Mouse (Mus musculus): ENCODE measurements around the gene Plxna4. TPM values are rescaled to one million over a fixed set of nuclear protein-coding genes. Genes with fewer than 3 reads are reported as not detected.

The Plxna4 gene
- polyA plus RNA-seq, 1 experiment from 2014 or later, result 1.8 TPM

DNA sequence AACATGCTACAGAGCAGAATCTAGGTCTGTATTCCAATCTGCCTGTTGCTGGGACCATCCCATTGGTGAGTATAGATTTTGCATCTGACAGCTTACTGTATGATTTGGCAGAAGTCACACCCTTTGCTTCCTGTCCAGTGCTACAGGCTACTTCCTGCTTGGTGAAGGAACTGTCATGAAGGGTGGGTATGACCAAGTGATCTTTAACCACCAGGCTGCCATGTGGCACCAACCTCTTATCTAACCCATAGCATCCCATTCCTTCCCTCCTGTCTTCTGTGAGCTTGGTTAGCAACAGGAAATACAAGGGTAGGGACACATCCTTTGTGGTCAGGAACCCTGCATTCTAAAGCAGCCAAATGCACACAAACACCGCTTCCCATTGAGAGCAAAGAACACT, 429.6 kb downstream of the Plxna4 start:
- WGBS, result 46% methylated on average over 1 of the region's 1 CpGs
- Histone ChIP-seq H3K4me3 (ENCODE audit: low read depth, low read length) (no peak overlapping the region), H3K4me1 (replicated peaks; ENCODE audit: control insufficient read depth, insufficient read depth, low read length) (0 out of 2 replicates have a peak, but pooled peaks cover 2% of the 10 kb centered on the region), H3K9ac (ENCODE audit: low read depth, low read length) (no peak overlapping the region), H3K9me3 (ENCODE audit: control insufficient read depth, low read length) (no peaks in the 10 kb centered on the region), H3K27me3 (replicated peaks; ENCODE audit: control insufficient read depth, insufficient read depth, low read length) (no peaks in the 10 kb centered on the region), H3K4me2 (no peak overlapping the region; the same call in 1 of the 2 replicates), H3K36me3 (ENCODE audit: control insufficient read depth, insufficient read depth, low read length) (no peaks in the 10 kb centered on the region), H3K27ac (ENCODE audit: low read depth, low read length) (no peak overlapping the region)
- ATAC-seq (replicated peaks; ENCODE audit: low FRiP score) (peak; percentile 69), DNase-seq (ENCODE audit: low spot score) (no peak)

DNA sequence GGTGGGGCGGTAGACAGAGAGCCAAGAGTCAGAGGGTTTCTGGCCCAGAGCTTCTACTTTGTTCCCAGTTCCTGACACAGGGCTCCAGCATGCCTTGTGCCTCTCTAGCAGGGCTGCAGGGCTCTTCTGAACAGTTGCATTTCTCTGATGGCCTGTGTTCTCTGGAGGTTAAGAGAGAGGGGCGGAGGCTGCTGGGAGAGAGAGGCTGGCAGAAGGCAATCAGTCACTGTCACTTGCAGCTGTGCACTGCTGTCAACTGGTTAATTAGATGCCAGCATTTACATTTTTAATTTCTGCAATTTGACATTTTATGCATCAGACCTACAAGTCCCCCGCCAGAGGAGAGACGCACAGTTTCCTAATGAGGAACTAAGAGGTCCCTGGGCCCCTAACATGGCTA, 434.8 kb downstream of the Plxna4 start:
- H3K36me3 ChIP-seq (ENCODE audit: control insufficient read depth, insufficient read depth, low read length), result no peaks in the 10 kb centered on the region

DNA sequence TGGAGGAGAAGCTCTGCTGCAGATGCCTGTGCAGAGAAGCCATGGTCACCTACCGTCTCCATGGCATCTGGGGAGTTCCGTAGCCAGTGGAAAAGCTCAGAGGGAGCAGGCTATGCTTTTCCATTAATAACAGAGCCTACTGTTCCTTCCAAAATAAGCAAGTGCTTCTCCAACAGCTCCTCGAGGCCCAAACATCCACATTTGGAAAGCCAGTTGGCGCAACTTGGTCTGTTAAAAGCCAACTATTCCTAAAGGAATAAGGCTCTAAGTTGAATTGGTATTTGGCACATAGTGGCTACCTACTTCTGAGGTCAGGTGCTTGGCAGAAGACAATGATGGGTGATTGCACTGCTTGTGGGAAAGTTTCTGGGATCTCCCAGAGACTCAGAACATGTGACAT, 437.2 kb downstream of the Plxna4 start:
- Histone ChIP-seq H3K27ac (ENCODE audit: low read depth, low read length) (no peak overlapping the region), H3K4me3 (ENCODE audit: low read depth, low read length) (no peak overlapping the region), H3K9me3 (ENCODE audit: control insufficient read depth, low read length) (no peaks in the 10 kb centered on the region), H3K9ac (ENCODE audit: low read depth, low read length) (no peak overlapping the region), H3K27me3 (replicated peaks; ENCODE audit: control insufficient read depth, insufficient read depth, low read length) (no peaks in the 10 kb centered on the region), H3K36me3 (ENCODE audit: control insufficient read depth, insufficient read depth, low read length) (no peaks in the 10 kb centered on the region), H3K4me1 (replicated peaks; ENCODE audit: control insufficient read depth, insufficient read depth, low read length) (no peaks in the 10 kb centered on the region), H3K4me2 (no peak overlapping the region)
- DNase-seq (ENCODE audit: low spot score) (no peak), ATAC-seq (replicated peaks; ENCODE audit: low FRiP score) (no peak)
- WGBS, result 83% methylated on average over 4 of the region's 4 CpGs

More for the DNA sequence above, 434.8 kb downstream of the Plxna4 start:
- no peak overlapping the region for H3K4me3 ChIP-seq (ENCODE audit: low read depth, low read length)
- no peak overlapping the region for H3K4me2 ChIP-seq
- ATAC-seq (replicated peaks; ENCODE audit: low FRiP score), result no peak
- H3K27ac ChIP-seq (ENCODE audit: low read depth, low read length), result no peak overlapping the region
- no peaks in the 10 kb centered on the region for H3K4me1 ChIP-seq (replicated peaks; ENCODE audit: control insufficient read depth, insufficient read depth, low read length)
- H3K9ac ChIP-seq (ENCODE audit: low read depth, low read length), result no peak overlapping the region
- no peaks in the 10 kb centered on the region for H3K9me3 ChIP-seq (ENCODE audit: control insufficient read depth, low read length)
- no peak for DNase-seq (ENCODE audit: low spot score)
- WGBS, result 74% methylated on average over 4 of the region's 4 CpGs
- H3K27me3 ChIP-seq (replicated peaks; ENCODE audit: control insufficient read depth, insufficient read depth, low read length), result no peaks in the 10 kb centered on the region

DNA sequence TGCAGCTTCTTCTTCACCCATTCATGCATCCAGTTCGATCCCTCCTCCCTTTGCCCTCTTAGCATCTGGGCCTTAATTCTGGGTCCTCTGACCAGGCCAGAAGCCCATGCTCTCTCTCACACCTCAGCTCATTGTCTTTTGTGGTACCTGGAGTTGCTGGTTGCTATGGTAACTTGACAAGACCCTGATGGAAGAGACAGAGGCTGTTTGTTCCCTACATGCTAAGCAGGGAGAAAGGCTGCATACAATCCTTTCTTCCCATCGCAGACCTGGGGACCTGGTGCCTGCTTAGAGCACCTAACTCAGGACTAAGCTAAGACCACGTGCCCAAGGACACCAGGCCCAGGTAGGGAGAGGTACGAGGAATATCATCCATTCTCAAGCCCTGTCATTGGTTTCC, 443.2 kb downstream of the Plxna4 start:
- Histone ChIP-seq H3K4me3 (ENCODE audit: low read depth, low read length) (no peak overlapping the region), H3K9me3 (ENCODE audit: control insufficient read depth, low read length) (no peaks in the 10 kb centered on the region), H3K27me3 (replicated peaks; ENCODE audit: control insufficient read depth, insufficient read depth, low read length) (no peaks in the 10 kb centered on the region), H3K4me2 (no peak overlapping the region), H3K4me1 (replicated peaks; ENCODE audit: control insufficient read depth, insufficient read depth, low read length) (no peaks in the 10 kb centered on the region), H3K27ac (ENCODE audit: low read depth, low read length) (no peak overlapping the region), H3K9ac (ENCODE audit: low read depth, low read length) (no peak overlapping the region), H3K36me3 (ENCODE audit: control insufficient read depth, insufficient read depth, low read length) (no peaks in the 10 kb centered on the region)
- no peak for DNase-seq (ENCODE audit: low spot score)
- no peak for ATAC-seq (replicated peaks; ENCODE audit: low FRiP score)
- WGBS, result 71% methylated on average over 4 of the region's 4 CpGs

DNA sequence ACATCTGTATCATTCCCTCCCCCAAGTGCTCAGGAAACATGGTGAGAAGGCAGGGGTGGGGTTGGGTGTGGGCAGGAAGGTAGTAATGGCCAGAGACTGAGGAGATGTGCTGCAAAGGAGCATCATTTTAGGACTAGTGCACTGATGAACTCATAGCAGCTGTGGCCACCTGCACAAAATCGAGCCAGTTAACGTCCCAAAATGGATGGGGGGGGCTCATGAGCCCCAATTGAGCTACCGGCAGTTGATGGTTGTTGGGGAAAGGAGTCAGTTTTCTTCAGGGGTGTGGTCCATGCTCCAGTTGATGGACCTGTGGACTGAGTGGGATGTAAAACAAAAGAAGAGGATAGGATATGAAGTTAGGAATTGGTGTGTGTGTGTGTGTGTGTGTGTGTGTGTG, 448.5 kb downstream of the Plxna4 start:
- no peak for DNase-seq (ENCODE audit: low spot score)
- Histone ChIP-seq H3K27ac (ENCODE audit: low read depth, low read length) (no peak overlapping the region), H3K4me2 (no peak overlapping the region), H3K4me1 (replicated peaks; ENCODE audit: control insufficient read depth, insufficient read depth, low read length) (no peaks in the 10 kb centered on the region), H3K9me3 (ENCODE audit: control insufficient read depth, low read length) (no peaks in the 10 kb centered on the region), H3K27me3 (replicated peaks; ENCODE audit: control insufficient read depth, insufficient read depth, low read length) (no peaks in the 10 kb centered on the region), H3K36me3 (ENCODE audit: control insufficient read depth, insufficient read depth, low read length) (no peaks in the 10 kb centered on the region), H3K4me3 (ENCODE audit: low read depth, low read length) (no peak overlapping the region), H3K9ac (ENCODE audit: low read depth, low read length) (no peak overlapping the region)
- ATAC-seq (replicated peaks; ENCODE audit: low FRiP score), result no peak
- 72% methylated on average over 3 of the region's 3 CpGs for WGBS

DNA sequence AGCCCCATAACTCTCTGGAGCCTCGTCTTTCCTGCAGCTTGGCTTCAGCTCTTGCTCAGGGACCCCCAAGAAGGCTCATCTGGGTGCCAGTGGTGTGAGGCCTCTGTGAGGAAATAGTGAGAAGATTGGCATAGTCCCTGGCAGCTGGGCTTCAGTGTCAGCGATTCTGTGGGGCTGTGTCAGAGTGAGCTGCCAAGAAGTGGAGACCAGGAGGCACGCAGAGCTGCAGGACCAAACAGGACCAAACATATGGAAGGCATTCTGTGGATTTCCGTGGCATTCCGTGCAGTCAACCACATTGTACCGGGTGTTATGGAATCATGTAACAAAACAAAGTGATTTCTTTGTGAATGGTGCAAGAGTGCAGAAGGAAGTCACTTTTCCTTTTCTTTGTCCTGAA, 461.1 kb downstream of the Plxna4 start:
- no peaks in the 10 kb centered on the region for H3K9me3 ChIP-seq (ENCODE audit: control insufficient read depth, low read length)
- no peak overlapping the region for H3K9ac ChIP-seq (ENCODE audit: low read depth, low read length)
- H3K4me1 ChIP-seq (replicated peaks; ENCODE audit: control insufficient read depth, insufficient read depth, low read length), result no peaks in the 10 kb centered on the region
- no peak overlapping the region for H3K4me3 ChIP-seq (ENCODE audit: low read depth, low read length)
- ATAC-seq (replicated peaks; ENCODE audit: low FRiP score) (no peak), DNase-seq (ENCODE audit: low spot score) (no peak)
- WGBS, result 70% methylated on average over 6 of the region's 6 CpGs
- no peak overlapping the region for H3K27ac ChIP-seq (ENCODE audit: low read depth, low read length)
- H3K4me2 ChIP-seq, result no peak overlapping the region
- H3K27me3 ChIP-seq (replicated peaks; ENCODE audit: control insufficient read depth, insufficient read depth, low read length), result no peaks in the 10 kb centered on the region
- H3K36me3 ChIP-seq (ENCODE audit: control insufficient read depth, insufficient read depth, low read length), result no peaks in the 10 kb centered on the region

DNA sequence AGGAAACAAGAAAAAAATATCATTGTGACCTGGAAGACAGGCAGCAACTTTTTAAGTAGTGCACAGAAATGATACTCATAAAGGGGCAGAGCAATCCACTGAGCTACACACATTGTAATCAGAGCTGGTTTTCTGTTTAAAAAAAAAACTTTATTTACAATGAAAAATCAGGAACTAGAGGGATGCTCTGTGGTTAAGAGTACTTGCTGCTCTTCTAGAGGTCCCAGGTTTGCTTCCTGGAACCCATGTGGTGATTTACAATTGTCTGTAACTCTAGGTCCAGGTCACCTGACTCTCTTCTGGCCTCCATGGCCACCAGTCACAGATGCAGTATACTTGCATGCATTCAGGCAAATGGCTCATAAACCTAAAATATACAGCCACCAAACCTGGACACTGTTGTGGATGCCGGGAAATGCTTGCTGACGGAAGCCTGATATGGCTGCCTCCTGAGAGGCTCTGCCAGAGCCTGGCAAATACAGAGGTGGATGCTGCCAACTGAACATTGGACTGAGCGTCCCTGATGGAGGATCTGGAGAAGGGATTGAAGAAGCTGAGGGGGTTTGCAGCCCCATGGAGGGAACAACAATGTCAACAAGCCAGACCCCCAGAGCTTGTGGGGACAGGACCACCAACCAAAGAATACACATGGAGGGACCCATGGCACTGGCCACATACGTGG, 465.3 kb downstream of the Plxna4 start:
- H3K4me3 ChIP-seq (ENCODE audit: low read depth, low read length), result no peak overlapping the region
- H3K27ac ChIP-seq (ENCODE audit: low read depth, low read length), result no peak overlapping the region
- no peak overlapping the region for H3K4me2 ChIP-seq
- DNase-seq (ENCODE audit: low spot score) (no peak), ATAC-seq (replicated peaks; ENCODE audit: low FRiP score) (no peak)
- no peaks in the 10 kb centered on the region for H3K27me3 ChIP-seq (replicated peaks; ENCODE audit: control insufficient read depth, insufficient read depth, low read length)
- no peaks in the 10 kb centered on the region for H3K9me3 ChIP-seq (ENCODE audit: control insufficient read depth, low read length)
- H3K9ac ChIP-seq (ENCODE audit: low read depth, low read length), result no peak overlapping the region
- H3K4me1 ChIP-seq (replicated peaks; ENCODE audit: control insufficient read depth, insufficient read depth, low read length), result no peaks in the 10 kb centered on the region
- 75% methylated on average over 4 of the region's 4 CpGs for WGBS
- no peaks in the 10 kb centered on the region for H3K36me3 ChIP-seq (ENCODE audit: control insufficient read depth, insufficient read depth, low read length)

DNA sequence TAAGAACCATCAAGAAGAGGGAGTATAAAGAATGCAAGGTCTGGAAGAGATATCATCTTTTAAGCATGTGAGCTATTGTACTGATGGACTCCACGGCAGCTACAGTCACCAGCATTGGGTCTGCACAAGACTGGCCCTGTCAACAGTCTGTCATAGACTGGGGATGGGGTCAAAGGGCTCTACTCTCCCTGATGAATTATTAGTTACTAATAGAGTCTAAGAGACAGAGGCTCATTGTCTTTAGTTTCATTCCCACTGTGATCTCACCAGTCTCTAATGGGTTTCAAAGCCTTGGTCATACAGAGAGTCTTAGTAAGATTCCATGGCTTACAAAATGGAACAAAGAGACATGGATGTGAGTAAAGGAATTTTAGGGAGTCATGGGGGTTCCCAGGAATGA, 467.1 kb downstream of the Plxna4 start:
- WGBS, result 59% methylated on average over 1 of the region's 1 CpGs
- Histone ChIP-seq H3K27ac (ENCODE audit: low read depth, low read length) (no peak overlapping the region), H3K27me3 (replicated peaks; ENCODE audit: control insufficient read depth, insufficient read depth, low read length) (no peaks in the 10 kb centered on the region), H3K4me2 (no peak overlapping the region), H3K9ac (ENCODE audit: low read depth, low read length) (no peak overlapping the region), H3K4me1 (replicated peaks; ENCODE audit: control insufficient read depth, insufficient read depth, low read length) (no peaks in the 10 kb centered on the region), H3K9me3 (ENCODE audit: control insufficient read depth, low read length) (no peaks in the 10 kb centered on the region), H3K36me3 (ENCODE audit: control insufficient read depth, insufficient read depth, low read length) (no peaks in the 10 kb centered on the region), H3K4me3 (ENCODE audit: low read depth, low read length) (no peak overlapping the region)
- DNase-seq (ENCODE audit: low spot score) (no peak), ATAC-seq (replicated peaks; ENCODE audit: low FRiP score) (no peak)

DNA sequence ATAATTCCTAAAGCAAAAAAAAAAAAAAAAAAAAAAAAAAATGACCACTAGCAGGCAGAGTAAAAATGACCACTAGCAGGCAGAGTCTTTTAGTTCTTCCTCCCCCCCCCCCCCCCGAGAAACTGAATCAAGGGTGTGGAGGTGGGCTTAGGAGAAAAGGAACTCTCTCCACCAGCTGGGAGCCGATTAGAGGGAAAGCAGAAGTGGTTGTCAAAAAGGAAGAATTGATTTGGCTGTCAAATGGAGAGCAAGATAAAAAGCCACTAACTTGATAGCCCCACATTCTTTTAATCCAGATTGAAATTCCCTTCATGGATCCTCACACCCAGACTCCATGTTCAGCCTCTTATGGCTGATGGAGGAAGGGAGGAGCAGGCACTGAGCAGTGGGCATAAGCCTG, 478.8 kb downstream of the Plxna4 start:
- H3K36me3 ChIP-seq (ENCODE audit: control insufficient read depth, insufficient read depth, low read length), result no peaks in the 10 kb centered on the region
- ATAC-seq (replicated peaks; ENCODE audit: low FRiP score), result no peak
- WGBS, result 20% methylated on average over 2 of the region's 2 CpGs
- H3K9me3 ChIP-seq (ENCODE audit: control insufficient read depth, low read length), result no peaks in the 10 kb centered on the region
- no peak overlapping the region for H3K27ac ChIP-seq (ENCODE audit: low read depth, low read length)
- no peak overlapping the region for H3K4me2 ChIP-seq
- H3K9ac ChIP-seq (ENCODE audit: low read depth, low read length), result no peak overlapping the region
- no peaks in the 10 kb centered on the region for H3K27me3 ChIP-seq (replicated peaks; ENCODE audit: control insufficient read depth, insufficient read depth, low read length)
- H3K4me3 ChIP-seq (ENCODE audit: low read depth, low read length), result no peak overlapping the region
- DNase-seq (ENCODE audit: low spot score), result no peak
- H3K4me1 ChIP-seq (replicated peaks; ENCODE audit: control insufficient read depth, insufficient read depth, low read length), result no peaks in the 10 kb centered on the region
